Mouse (Mus musculus): Measurements from ENCODE around the gene Trmt11.
"Not testable (repeated sequence)": the region's sequence is repeated elsewhere in the genome, so short reads cannot be mapped to it uniquely, and the experiment has no call there.

Gene Trmt11

DNA sequence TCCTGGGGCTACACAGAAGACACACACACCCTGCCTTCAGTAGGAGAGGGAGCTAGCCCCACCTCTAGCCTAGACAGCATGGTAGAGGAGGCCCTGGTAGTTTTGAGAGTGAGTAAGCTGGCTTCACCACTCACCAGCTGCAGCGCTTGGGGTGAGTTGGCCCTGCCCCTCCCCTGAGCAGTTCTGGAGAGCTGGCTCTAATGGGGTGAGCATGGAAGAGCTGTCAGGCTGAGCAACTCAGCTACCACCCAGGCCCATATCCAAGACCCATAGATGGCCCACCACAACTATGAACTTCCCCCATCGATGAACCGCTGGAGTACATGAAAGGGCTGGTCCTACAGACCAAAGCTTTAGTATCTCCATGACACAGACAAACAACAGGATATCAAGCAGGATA, 35.9 kb downstream of the Trmt11 start:
- in situ Hi-C loops (cut with MboI, MseI): loop anchor here (25.0 kb wide), 1 partner anchor 1027 kb away; the partner anchor contains the start of gene Rspo3

DNA sequence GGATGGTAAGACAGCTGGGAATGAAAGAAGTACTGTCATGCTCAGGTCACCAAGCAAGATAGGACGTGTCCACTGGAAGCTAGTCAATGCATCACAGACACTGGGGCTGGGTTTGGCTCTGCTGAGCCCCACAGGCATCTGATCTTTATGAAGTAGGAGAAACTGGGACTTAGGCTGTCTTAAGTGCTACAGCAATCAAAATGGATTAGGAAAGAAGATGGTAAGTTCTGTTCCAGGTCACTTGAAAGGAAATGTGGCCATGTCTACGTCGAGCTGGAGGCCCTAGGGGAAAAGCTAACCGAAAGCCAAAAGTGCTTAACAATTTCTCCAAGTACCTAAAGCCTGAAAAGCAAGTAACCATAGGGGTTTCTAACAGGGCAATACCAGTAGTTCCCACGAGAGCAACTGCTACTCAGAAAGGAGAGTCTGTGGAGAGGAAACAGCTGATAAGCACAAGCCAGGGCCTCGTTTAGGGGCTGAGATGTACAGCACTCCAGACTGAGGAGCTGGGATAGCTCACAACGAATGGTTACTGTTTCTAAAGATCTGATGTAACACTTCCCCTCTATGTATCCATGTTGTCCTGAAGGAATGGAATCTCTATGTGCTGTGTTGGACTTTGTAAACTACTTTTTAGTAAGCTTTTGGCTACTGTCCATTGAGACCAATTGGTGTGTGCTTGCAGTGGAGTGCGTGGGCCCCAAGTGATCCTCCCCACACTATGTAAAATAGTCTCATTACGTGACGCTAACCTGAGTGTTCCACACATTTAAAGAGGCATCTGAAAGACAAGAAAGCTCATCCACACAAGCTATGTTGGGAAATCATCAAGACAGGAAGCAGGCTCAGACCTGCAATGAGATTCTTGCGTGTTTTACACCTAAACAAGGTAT, 44.6 kb downstream of the Trmt11 start:
- in situ Hi-C loops (cut with MboI, MseI): loop anchor here (25.0 kb wide), 1 partner anchor 1019 kb away; the partner anchor contains the start of gene Rspo3

DNA sequence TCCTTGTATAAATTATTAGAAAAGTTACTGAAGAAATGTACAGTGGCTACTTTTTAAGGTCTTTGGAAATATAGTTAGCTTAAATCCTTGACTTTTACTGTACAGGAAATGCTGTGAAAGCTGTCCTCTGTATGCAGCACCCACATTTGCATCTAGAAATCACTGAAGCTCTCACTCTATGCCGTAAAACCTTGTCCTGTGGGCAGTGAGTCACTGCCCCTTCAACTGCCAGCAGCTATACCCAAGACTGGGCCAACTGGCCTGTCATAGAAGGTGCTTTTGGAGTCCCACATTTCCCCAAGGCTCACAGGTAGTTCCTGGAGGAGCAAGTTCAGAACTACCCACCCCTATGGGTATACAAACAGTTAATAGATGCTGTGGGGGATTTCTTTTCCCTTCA, 48.2 kb downstream of the Trmt11 start:
- in situ Hi-C loops (cut with MboI, MseI): loop anchor here (25.0 kb wide), 1 partner anchor 1015 kb away; the partner anchor contains the start of gene Rspo3

DNA sequence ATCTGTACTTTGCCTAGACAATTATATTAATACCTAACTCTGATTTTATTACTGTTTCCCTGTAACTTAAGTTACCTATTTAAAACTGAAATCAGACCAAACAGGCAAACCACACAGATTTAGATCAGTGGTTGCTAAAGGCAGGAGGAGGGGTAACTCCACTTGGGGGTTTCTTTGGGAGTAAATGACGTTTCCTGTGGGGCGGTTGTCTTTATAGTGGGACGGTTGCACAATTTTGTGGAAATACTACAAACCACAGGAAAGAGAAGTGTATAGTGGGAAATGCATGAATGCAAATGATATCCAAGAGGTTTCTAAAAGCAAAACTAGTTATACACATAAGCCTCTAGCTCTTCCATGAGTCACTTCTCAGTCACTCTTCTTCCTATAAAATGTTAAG, 50.6 kb downstream of the Trmt11 start:
- in situ Hi-C loops (cut with MboI, MseI): loop anchor here (25.0 kb wide), 1 partner anchor 1013 kb away; the partner anchor contains the start of gene Rspo3

DNA sequence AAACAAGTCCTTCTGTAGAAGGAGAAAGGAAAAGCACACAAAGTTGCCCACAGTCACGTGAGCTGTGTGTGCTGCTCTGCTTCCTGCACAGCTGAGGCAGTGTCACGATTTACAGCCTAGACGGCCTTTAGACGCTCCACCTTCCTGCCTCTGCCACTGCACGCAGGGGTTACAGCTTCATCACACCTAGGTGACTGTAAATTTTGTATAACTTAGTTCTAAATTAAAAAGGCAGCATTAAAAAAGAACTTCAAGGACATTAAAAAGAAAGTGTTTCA, 62.1 kb downstream of the Trmt11 start:
- in situ Hi-C loops (cut with MboI, MseI): loop anchor here (5.0 kb wide), 1 partner anchor 336 kb away; the partner anchor contains the start of gene Cenpw

DNA sequence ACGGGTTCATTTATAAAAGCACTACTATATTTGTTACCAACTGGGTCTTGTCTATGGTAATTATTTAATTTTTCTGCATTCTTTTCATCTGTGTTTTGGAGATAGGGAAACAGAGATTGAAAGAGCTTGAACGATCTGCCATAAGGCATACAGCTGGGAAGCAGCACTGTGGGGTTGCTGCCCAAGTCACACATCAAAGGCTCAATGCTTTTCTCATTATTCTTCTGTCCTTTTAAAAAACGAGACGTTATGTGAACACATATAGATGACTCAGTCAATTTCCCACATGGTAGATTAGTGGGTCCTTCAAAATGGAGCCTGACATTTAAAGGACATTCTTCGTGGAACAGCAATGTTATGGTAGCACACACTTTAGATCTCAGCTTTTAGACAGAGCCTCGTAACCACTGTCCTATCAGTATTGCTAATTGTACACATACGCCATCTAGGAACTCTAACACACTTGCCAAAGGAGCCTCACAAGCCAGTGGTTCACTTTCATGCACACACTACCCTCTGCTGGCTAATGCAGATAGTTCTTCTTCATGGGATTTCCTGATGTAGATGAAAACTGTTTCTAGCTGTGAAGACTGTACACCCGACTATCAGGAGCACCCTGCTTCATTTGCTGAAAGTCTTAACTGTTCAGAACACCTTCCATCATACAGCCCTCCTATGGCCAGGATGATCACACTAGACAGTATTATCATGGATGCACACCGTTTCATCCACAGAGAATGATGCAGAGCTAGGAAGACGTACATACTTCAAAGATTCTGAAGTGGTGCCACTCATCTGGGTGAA, 62.6 kb downstream of the Trmt11 start:
- in situ Hi-C loops (cut with MboI, MseI): loop anchor here (5.0 kb wide), 1 partner anchor 336 kb away; the partner anchor contains the start of gene Cenpw

DNA sequence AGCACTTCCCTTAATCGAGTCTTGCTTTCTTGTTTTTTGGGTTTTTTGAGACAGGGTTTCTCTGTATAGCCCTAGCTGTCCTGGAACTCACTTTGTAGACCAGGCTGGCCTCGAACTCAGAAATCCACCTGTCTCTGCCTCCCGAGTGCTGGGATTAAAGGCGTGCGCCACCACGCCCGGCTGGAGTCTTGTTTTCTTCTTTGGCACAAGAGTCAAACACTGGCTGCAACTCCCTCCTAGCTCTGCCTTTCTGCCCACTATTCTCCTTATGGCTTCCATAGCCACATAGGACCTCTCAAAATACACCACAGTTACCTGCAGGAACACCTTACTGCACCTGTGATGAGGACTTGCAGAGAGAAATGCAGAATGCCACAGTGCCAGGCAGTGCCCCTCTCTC, 64.6 kb downstream of the Trmt11 start:
- in situ Hi-C loops (cut with MboI, MseI): loop anchor here (5.0 kb wide), 1 partner anchor 334 kb away; the partner anchor contains the start of gene Cenpw

DNA sequence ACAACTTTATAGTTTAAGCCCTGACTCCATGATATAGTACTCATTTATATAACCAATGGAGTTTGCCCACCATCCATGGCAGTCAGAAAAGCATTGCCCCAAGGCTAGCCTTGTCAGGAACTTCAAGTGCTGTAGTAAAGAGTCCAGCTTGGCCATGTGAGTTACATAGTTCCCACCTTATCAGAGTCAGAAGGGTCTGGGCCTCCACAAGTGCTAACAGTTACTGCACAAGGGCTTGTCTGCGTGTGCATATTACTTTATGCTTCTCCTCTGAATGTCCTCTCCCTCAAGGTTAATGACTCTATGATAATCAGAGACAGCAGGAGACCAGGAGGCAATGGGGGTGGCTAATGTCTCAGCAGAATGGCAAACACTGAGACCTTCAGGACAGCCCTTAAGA, 73.4 kb downstream of the Trmt11 start:
- in situ Hi-C loops (cut with MboI, MseI): no loop called here

DNA sequence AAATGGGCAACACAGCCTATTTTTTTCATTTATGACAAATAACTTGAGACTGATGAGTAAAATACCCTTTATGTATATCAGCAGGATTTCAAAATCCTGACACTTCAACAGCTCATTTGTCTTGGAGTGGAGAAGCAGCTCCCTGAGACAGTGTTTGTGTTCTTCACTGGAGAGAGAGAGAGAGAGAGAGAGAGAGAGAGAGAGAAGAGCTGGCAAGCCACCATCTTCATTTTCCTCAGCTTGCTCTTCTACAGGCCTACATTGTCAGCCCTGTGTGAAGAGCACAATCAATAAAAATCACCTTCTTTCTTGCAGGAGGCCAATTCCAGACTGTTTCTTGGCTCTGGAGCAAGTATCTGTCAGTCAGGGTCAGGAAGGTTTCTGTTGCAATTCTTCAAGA, 78.8 kb downstream of the Trmt11 start:
- in situ Hi-C loops (cut with MboI, MseI): no loop called here

DNA sequence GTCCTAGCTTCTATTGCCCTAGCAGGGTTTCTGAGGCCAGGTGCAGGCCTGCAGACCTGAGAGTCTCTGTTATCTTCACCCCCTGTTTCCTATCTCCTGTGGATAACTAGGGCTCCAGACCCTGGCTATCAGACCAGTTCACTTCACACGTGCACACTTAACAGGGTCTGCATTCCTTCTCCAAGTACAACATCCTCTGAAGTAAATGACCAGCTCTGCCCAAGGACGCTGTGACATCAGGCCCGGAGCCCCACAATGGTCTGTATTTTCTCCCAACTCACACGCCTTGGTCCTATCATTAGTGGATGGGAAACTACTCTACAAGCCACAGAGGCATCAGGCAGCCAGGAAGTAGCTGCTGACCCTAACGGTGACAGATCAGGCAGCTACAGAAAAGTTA, 81.4 kb downstream of the Trmt11 start:
- in situ Hi-C loops (cut with MboI, MseI): no loop called here

DNA sequence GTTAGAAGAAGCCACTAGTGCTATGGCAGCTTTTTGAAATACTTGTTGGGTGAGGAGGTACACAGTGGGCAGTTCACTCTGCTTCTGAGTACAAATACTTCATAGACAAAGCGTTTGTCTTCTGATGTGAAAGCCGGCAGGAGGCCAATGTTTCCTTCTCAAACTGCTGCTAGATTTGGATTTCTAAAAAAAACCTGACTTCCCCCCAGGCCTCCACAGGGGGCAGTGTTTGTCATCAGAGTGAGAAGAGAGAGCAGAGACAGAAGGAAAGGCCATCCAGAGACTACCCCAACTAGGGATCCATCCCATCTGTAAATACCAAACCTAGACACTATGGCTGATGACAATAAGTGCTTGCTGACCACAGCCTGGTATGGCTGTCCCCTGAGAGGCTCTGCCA, 83.3 kb downstream of the Trmt11 start:
- in situ Hi-C loops (cut with MboI, MseI): no loop called here

DNA sequence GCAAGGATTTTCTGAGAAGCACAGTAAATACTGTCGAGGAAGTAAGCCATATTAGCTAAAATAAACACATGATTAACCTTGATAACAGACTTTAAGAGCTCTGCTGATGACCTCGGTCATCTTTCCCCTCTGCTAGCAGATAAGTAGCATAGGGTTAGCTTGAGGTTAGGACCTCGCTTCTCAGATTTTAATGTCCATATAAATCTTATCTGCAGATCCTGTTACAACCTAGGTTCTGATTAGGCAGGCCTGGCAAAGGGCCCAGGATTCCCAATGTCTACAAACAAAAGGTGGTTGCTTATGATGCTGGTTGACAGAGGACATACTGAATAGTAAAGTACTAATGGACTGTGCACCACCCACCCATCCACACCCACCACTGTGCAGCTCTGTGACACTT, 83.8 kb downstream of the Trmt11 start:
- in situ Hi-C loops (cut with MboI, MseI): no loop called here

DNA sequence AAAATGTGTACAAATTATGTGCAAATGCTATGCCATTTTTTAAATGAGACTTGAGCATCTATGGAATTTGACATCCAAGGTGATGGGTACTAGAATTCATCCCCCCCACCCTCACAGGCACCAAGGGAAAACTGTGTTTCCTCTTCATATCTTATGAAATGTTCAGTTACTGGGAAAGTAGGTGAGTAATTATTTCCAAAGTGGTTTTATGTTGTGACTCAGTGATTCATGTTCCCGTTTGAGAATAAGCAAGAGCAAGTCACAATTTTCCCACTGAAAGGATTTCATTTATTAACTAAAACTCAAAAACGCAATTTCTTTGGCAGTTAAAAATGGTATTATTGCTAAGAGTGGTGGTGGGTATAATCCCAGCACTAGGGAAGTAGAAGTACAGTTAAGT, 95.8 kb downstream of the Trmt11 start:
- in situ Hi-C loops (cut with MboI, MseI): no loop called here

DNA sequence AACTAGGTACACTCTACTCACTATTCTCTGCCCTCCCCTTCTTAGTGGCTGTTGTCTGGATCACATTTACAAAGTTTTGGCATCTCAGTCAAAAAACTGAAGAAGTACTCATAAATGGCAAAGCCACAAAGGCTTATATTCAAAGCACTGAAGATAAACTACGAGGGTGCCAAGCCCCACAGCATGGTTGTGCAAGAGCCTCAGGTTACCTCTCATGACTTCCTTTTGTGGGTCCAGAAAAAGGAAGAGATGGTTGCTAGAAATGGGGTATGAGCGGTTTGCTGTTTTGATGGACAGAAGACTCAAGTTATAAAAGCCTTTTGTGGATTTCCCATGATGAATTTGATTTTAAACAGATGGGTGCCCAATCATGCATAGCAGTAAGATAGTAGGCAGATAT, 97.4 kb downstream of the Trmt11 start:
- in situ Hi-C loops (cut with MboI, MseI): no loop called here

DNA sequence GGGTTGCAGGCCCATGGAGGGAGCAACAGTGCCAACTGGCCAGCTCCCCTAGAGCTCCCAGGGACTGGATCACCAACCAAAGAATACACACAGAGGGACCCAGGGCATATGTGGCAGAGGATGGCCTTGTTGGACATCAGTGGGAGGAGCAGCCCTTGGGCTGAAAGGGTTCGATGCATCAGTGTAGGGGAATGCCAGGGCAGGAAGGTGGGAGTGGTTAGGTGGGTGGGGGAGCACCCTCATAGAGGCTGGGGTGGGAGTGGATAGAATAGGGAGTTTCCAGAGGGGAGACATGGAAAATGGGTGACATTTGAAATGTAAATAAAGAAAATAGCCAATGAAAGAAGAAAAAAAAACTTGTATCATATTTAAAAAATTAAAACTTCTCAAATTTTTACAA, 97.8 kb downstream of the Trmt11 start:
- in situ Hi-C loops (cut with MboI, MseI): no loop called here

DNA sequence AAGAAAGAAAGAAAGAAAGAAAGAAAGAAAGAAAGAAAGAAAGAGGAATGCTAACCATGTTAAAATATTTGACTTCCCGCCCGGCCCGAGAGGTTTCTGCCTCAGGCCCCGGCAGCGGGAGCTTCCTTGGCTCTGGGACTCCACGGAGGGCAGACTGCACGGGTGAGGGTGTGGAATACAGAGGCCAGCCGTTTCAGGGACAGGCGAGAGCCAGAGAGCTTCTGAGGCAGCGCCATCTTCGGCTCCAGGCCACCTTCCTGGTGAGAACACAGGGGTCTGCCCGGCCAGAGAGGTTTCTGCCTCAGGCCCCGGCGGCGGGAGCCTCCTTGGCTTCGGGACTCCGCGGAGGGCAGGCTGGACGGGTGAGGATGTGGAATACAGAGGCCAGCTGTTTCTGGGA, 102.3 kb downstream of the Trmt11 start:
- in situ Hi-C loops (cut with MboI, MseI): not testable (repeated sequence)

Data from T-helper 1 cell (primary cell).